Mouse (Mus musculus) forebrain, embryonic 11.5 days (tissue): ENCODE measurements around the gene Knstrn. TPM values are rescaled to one million over a fixed set of nuclear protein-coding genes. Genes with fewer than 3 reads are reported as not detected.

ENCODE experiments used
- ATAC-seq: fragments of 200-750 bp; cut with Nextera tagmentation; replicated peaks from 2 replicates; pipeline ENCODE4 v1.8.0; 2017; ENCODE audit warnings: moderate TSS enrichment; ENCODE audit not compliant: low FRiP score
- DNase-seq: peaks from one replicate; pipeline ENCODE4 v3.0.0-alpha.2; 2017; ENCODE audit warnings: low spot score
- H3K27ac ChIP-seq: fragments of 300-500 bp; sonication (generic); 2 replicates; pipeline ENCODE4 v1.5.1; 2014; ENCODE audit warnings: low read depth, low read length
- H3K27me3 ChIP-seq: fragments of 300-500 bp; sonication (generic); 2 replicates; pipeline ENCODE4 v1.6.1; 2014; ENCODE audit warnings: mild to moderate bottlenecking, low read length, mixed read lengths; ENCODE audit not compliant: control insufficient read depth, insufficient read depth
- H3K36me3 ChIP-seq: fragments of 300-500 bp; sonication (generic); 2 replicates; pipeline ENCODE4 v1.6.1; 2014; ENCODE audit warnings: mild to moderate bottlenecking, low read length, moderate library complexity, mixed read lengths; ENCODE audit not compliant: control insufficient read depth, insufficient read depth
- H3K4me1 ChIP-seq: fragments of 300-500 bp; sonication (generic); replicated peaks from 2 replicates; pipeline ENCODE4 v1.6.1; 2014; ENCODE audit warnings: low read length, mixed read lengths; ENCODE audit not compliant: control insufficient read depth, insufficient read depth
- H3K4me2 ChIP-seq: fragments of 300-500 bp; sonication (generic); 2 replicates; pipeline ENCODE4 v1.6.1; 2014; ENCODE audit warnings: low read depth, mild to moderate bottlenecking, low read length, moderate library complexity, mixed read lengths; ENCODE audit not compliant: severe bottlenecking
- H3K4me3 ChIP-seq: fragments of 300-500 bp; sonication (generic); 2 replicates; pipeline ENCODE4 v1.5.1; 2014; ENCODE audit warnings: low read depth, low read length
- H3K9ac ChIP-seq: fragments of 300-500 bp; sonication (generic); 2 replicates; pipeline ENCODE4 v1.6.1; 2014; ENCODE audit warnings: low read length
- H3K9me3 ChIP-seq: fragments of 300-500 bp; sonication (generic); 2 replicates; pipeline ENCODE4 v1.6.1; 2016; ENCODE audit warnings: low read length, mixed read lengths; ENCODE audit not compliant: control insufficient read depth
- WGBS: fragments of 180-500 bp; shearing (Covaris S2); extraction: QIAGEN DNeasy Blood & Tissue Kit; methylation state at CpG from one replicate; pipeline ENCODE4 v1.1.7; 2014; 5-methylcytosine and 5-hydroxymethylcytosine counted together
- polyA plus RNA-seq: library from polyadenylated mRNA; unstranded; fragments of >200 nt; fragmentation: Nextera tagmentation; extraction: Ambion mirVana; gene quantifications from 2 replicates; pipeline ENCODE4 v1.2.1, GENCODE M21; 2014

Knstrn gene
- polyA plus RNA-seq, 1 experiment from 2014 or later = 202 TPM

DNA sequence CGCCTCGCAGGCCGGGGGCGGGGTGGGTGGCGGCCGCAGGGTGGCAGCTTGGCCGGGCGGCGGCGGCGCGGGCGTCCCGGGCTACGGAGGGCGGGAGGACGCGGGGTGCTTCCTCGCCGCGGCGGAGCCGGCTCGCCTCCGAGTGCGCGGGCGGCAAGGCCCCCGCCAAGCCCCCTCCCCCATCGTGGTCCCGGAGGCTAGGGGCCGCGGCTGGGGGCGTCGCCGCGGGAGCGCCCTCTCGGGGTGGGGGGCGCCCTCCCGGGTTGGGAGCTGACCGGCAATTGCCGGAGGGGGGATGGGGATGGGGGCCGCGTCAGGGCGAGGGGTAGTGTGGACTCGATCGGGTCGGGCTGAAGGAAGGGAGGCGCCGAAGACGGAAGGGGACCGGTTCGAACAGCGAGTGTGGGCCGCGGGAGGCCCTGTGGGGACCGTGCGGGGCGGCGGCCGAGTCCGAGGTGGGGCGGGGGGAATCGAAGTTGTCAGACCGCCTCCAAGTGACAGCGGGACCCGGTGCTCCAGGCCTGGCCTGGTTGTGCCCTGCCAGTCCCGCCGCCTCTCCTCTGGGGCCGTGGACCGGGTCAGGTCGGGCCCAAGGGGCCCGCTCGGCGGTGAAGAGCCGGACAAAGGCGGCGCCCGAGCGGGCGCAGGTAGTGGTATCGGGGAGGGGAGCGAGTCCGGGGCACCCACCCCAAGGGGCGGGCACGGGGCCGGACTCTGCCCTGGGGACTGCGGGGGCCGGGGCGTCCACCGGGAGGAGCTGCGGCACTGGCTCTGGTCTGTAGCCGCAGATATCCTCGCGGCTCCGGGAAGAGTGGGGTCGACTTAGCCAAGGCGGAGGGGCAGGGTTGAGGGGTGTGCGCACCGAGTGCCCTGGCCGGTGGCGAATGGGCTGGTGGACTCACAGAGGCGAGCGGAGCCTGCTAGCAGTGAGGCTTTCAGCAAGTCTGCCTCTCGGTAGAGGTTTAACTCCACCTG is 88.5 kb downstream of the Knstrn start:
- no peaks in the 10 kb centered on the region for H3K9me3 ChIP-seq
- peak overlapping the region; percentile 81 for H3K9ac ChIP-seq
- H3K27me3 ChIP-seq = peaks cover 29% of the 10 kb centered on the region
- DNase-seq (peak; percentile 81), ATAC-seq (peak; percentile 22)
- H3K27ac ChIP-seq = 0 out of 2 replicates have a peak overlapping the region, but pooled peaks have one; percentile 57
- under 1% methylated on average over 90 of the region's 106 CpGs for WGBS
- H3K36me3 ChIP-seq = no peaks in the 10 kb centered on the region
- H3K4me1 ChIP-seq = peaks cover 22% of the 10 kb centered on the region
- H3K4me3 ChIP-seq = peak overlapping the region; percentile 91
- H3K4me2 ChIP-seq = peak overlapping the region; percentile 99

- H3K4me3 ChIP-seq = peak overlapping the region; percentile 91
- peak overlapping the region; percentile 16; the same call in 1 of the 2 replicates for H3K9ac ChIP-seq
- DNase-seq (no peak), ATAC-seq (no peak)
- H3K36me3 ChIP-seq = no peaks in the 10 kb centered on the region
- peaks cover 14% of the 10 kb centered on the region for H3K4me1 ChIP-seq
- H3K27ac ChIP-seq = no peak overlapping the region
- WGBS = 13% methylated on average over 10 of the region's 10 CpGs
- H3K4me2 ChIP-seq = peak overlapping the region; percentile 99; the same call in 1 of the 2 replicates
- peaks cover 19% of the 10 kb centered on the region for H3K27me3 ChIP-seq
- no peaks in the 10 kb centered on the region for H3K9me3 ChIP-seq
Observed at GRCm38 (mm10) chr2:118903333-118903741, 89.5 kb downstream of the Knstrn start.

Other genes starting within 250 kb of the Knstrn start
- 146 and 148 TPM in 2 replicates for gene Bub1b, start 215.8 kb upstream of the Knstrn start, polyA plus RNA-seq
- gene Pak6, start 150.7 kb upstream of the Knstrn start, polyA plus RNA-seq = 1.2 and 2.2 TPM in 2 replicates
- not detected in 2 replicates for gene Ankrd63, start 110.0 kb upstream of the Knstrn start, polyA plus RNA-seq
- gene Plcb2, start 85.6 kb upstream of the Knstrn start, polyA plus RNA-seq = 0.33 and 0.45 TPM in 2 replicates
- 28.6 and 30.4 TPM in 2 replicates for gene Inafm2, start 68.2 kb upstream of the Knstrn start, polyA plus RNA-seq
- 0.36 and 0.87 TPM in 2 replicates for gene Ccdc9b, start 51.3 kb upstream of the Knstrn start, polyA plus RNA-seq
- gene Phgr1, start 41.2 kb upstream of the Knstrn start, polyA plus RNA-seq = not detected in 2 replicates
- gene Disp2, start 34.3 kb upstream of the Knstrn start, polyA plus RNA-seq = 5.4 and 5.9 TPM in 2 replicates
- gene Ivd, start 48.0 kb downstream of the Knstrn start, polyA plus RNA-seq = 48.8 and 58.0 TPM in 2 replicates
- 1.3 TPM in 2 replicates for gene Bahd1, start 86.4 kb downstream of the Knstrn start, polyA plus RNA-seq
- 15.7 and 20.4 TPM in 2 replicates for gene Chst14, start 112.5 kb downstream of the Knstrn start, polyA plus RNA-seq
- 22.1 and 24.0 TPM in 2 replicates for gene Ccdc32, start 215.4 kb downstream of the Knstrn start, polyA plus RNA-seq
- 8.3 and 8.9 TPM in 2 replicates for gene Rpusd2, start 220.8 kb downstream of the Knstrn start, polyA plus RNA-seq
- gene Knl1, start 233.1 kb downstream of the Knstrn start, polyA plus RNA-seq = 61.0 and 69.4 TPM in 2 replicates